Mouse (Mus musculus): ENCODE measurements around the gene Creb3l2. TPM values are rescaled to one million over a fixed set of nuclear protein-coding genes. Genes with fewer than 3 reads are reported as not detected.
"Not testable (repeated sequence)": the region's sequence is repeated elsewhere in the genome, so short reads cannot be mapped to it uniquely, and the experiment has no call there.

The Creb3l2 gene
- polyA plus RNA-seq, 1 experiment = 10.2 TPM

DNA sequence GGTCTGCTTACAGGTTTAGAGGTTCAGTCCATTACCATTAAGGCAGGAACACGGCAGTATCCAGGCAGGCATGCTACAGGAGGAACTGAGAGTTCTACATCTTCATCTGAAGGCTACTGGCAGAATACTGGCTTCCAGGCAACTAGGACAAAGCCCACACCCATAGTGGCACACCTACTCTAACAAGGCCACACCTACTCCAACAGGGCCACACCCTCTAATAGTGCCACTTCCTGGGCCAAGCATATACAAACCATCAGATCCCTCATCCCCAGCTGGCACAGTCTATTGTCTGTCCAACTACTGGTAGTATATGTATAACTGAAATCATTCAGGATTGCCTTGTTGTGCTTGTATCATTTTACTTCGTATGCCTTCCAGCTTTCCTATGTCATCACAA, 36.5 kb upstream of the Creb3l2 start:
- no peak overlapping the region for H3K9ac ChIP-seq (ENCODE audit: low read depth, poor library complexity, severe bottlenecking)
- H3K4me1 ChIP-seq (ENCODE audit: control insufficient read depth, insufficient read depth, low read length) = no peaks in the 10 kb centered on the region
- peaks cover under 1% of the 10 kb centered on the region; the same call in 1 of the 2 replicates for H3K9me3 ChIP-seq (replicated peaks; ENCODE audit: control insufficient read depth, insufficient read depth, low read length, poor library complexity, severe bottlenecking)
- H3K27me3 ChIP-seq (ENCODE audit: control insufficient read depth, insufficient read depth, low read length, poor library complexity, severe bottlenecking) = no peaks in the 10 kb centered on the region
- no peaks in the 10 kb centered on the region for H3K36me3 ChIP-seq (ENCODE audit: control insufficient read depth, insufficient read depth, low read length, poor library complexity, severe bottlenecking)
- no peak overlapping the region for H3K4me3 ChIP-seq (ENCODE audit: low read depth, low read length)
- H3K27ac ChIP-seq (ENCODE audit: insufficient read depth, low read length) = no peak overlapping the region
- TF ChIP-seq POLR2A (IDR thresholded peaks at IDR 0.05; ENCODE audit: insufficient read depth, low read length) (no peak), CTCF (IDR thresholded peaks at IDR 0.05; ENCODE audit: low read depth, low read length) (no peak), EP300 (IDR thresholded peaks at IDR 0.05; ENCODE audit: insufficient read depth, low read depth, low read length) (no peak)

DNA sequence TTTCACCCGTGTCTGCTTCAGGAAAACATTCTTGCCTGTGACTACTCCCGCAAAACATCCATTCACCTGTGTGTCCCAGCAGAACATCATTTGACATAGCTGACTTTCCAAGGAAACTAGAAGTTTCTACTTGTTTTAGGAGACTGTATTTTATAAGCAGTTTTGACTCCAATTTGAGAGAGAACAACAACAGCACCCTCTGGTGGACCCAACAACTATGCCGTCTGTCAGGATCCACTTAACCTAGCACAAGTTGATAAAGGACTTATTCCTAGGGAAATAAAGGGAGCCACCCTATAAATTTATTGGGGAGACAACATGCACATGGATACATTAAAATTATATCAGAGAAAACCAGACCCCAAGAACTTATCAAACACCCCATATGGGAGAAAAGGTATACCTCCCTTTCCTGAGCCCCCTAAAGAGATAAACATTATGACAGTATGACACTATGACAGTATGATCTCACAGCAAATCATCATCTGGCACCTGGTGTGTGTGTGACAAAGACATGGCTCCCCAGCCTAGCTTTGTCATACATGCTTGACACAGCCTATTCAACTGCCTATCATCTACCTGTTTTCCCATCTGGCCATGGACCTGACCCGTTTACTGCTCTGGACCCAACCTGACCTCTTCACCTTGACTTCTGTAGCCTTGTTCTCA, 31.9 kb upstream of the Creb3l2 start:
- H3K9me3 ChIP-seq (replicated peaks; ENCODE audit: control insufficient read depth, insufficient read depth, low read length, poor library complexity, severe bottlenecking) = peaks cover 9% of the 10 kb centered on the region
- H3K27me3 ChIP-seq (ENCODE audit: control insufficient read depth, insufficient read depth, low read length, poor library complexity, severe bottlenecking) = no peaks in the 10 kb centered on the region
- no peak overlapping the region for H3K9ac ChIP-seq (ENCODE audit: low read depth, poor library complexity, severe bottlenecking)
- TF ChIP-seq POLR2A (IDR thresholded peaks at IDR 0.05; ENCODE audit: insufficient read depth, low read length) = no peak
- TF ChIP-seq CTCF (IDR thresholded peaks at IDR 0.05; ENCODE audit: low read depth, low read length) = no peak
- TF ChIP-seq EP300 (IDR thresholded peaks at IDR 0.05; ENCODE audit: insufficient read depth, low read depth, low read length) = no peak
- no peak overlapping the region for H3K27ac ChIP-seq (ENCODE audit: insufficient read depth, low read length)
- no peaks in the 10 kb centered on the region for H3K36me3 ChIP-seq (ENCODE audit: control insufficient read depth, insufficient read depth, low read length, poor library complexity, severe bottlenecking)
- H3K4me1 ChIP-seq (ENCODE audit: control insufficient read depth, insufficient read depth, low read length) = no peaks in the 10 kb centered on the region
- H3K4me3 ChIP-seq (ENCODE audit: low read depth, low read length) = no peak overlapping the region

DNA sequence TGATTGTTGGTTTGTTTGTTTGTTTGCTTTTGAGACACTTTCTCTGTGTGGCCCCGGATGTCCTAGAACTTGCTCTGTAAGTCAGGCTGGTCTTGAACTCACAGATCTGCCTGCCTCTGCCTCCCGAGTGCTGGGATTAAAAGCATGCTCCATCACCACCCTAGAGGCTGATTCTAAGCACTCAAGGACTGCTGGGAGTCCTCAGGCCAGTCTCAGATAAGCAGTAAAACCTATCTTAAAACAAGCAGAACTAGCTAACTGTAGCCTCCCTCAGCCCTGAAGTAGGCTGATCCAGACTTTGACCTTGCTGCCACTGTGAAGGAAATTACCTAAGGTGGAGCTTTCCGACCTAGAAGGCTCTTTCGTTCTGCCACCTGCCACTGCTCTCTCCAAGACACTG, 28.3 kb upstream of the Creb3l2 start:
- Histone ChIP-seq H3K27me3 (ENCODE audit: control insufficient read depth, insufficient read depth, low read length, poor library complexity, severe bottlenecking) (no peaks in the 10 kb centered on the region), H3K9me3 (replicated peaks; ENCODE audit: control insufficient read depth, insufficient read depth, low read length, poor library complexity, severe bottlenecking) (peaks cover 9% of the 10 kb centered on the region), H3K9ac (ENCODE audit: low read depth, poor library complexity, severe bottlenecking) (no peak overlapping the region), H3K27ac (ENCODE audit: insufficient read depth, low read length) (no peak overlapping the region), H3K4me1 (ENCODE audit: control insufficient read depth, insufficient read depth, low read length) (no peaks in the 10 kb centered on the region), H3K36me3 (ENCODE audit: control insufficient read depth, insufficient read depth, low read length, poor library complexity, severe bottlenecking) (no peaks in the 10 kb centered on the region), H3K4me3 (ENCODE audit: low read depth, low read length) (no peak overlapping the region)
- TF ChIP-seq EP300 (IDR thresholded peaks at IDR 0.05; ENCODE audit: insufficient read depth, low read depth, low read length) (no peak), CTCF (IDR thresholded peaks at IDR 0.05; ENCODE audit: low read depth, low read length) (no peak), POLR2A (IDR thresholded peaks at IDR 0.05; ENCODE audit: insufficient read depth, low read length) (no peak)

DNA sequence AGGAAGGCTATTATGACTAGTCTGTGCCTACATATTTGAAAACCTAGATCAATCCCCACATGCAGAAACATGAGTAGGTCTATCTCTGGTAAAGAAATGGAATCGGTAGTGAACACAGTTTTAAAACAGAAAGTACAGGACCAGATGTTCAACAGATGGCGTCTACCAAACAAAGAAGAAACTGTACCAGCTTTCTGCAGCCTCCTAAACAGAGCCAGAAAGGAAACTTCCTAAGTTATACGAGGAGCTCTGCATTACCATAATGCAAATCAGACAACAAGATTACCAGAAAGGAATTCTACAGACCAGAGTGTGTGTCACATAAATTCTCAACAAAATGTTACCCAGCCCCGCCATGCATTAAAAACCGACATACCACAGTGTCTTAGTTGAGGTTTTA, 23.9 kb upstream of the Creb3l2 start:
- H3K9me3 ChIP-seq (replicated peaks; ENCODE audit: control insufficient read depth, insufficient read depth, low read length, poor library complexity, severe bottlenecking) = no peaks in the 10 kb centered on the region
- H3K36me3 ChIP-seq (ENCODE audit: control insufficient read depth, insufficient read depth, low read length, poor library complexity, severe bottlenecking) = no peaks in the 10 kb centered on the region
- no peak overlapping the region for H3K4me3 ChIP-seq (ENCODE audit: low read depth, low read length)
- TF ChIP-seq POLR2A (IDR thresholded peaks at IDR 0.05; ENCODE audit: insufficient read depth, low read length) (no peak), CTCF (IDR thresholded peaks at IDR 0.05; ENCODE audit: low read depth, low read length) (no peak), EP300 (IDR thresholded peaks at IDR 0.05; ENCODE audit: insufficient read depth, low read depth, low read length) (no peak)
- H3K4me1 ChIP-seq (ENCODE audit: control insufficient read depth, insufficient read depth, low read length) = no peaks in the 10 kb centered on the region
- no peak overlapping the region for H3K27ac ChIP-seq (ENCODE audit: insufficient read depth, low read length)
- no peak overlapping the region for H3K9ac ChIP-seq (ENCODE audit: low read depth, poor library complexity, severe bottlenecking)
- no peaks in the 10 kb centered on the region; the same call in 1 of the 2 replicates for H3K27me3 ChIP-seq (ENCODE audit: control insufficient read depth, insufficient read depth, low read length, poor library complexity, severe bottlenecking)

DNA sequence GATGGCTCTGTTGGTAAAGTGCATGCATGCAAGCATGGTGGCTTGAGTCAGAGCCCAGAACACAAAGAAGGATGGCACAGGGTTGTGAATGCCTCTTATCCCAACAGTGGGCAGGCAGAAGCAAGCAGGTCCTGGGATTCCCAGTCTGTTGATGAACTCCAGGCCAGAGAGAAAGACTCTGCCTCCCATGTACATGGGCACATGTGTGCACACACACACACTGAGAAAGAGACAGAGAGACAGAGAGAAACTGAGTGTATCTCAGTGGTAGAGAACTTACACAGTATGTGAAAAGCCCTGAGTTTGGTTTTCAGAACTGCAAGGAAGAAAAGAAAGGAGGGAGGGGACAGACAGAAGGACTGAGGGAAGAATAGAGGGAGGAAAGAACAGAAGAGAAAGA, 23.4 kb upstream of the Creb3l2 start:
- Histone ChIP-seq H3K27me3 (ENCODE audit: control insufficient read depth, insufficient read depth, low read length, poor library complexity, severe bottlenecking) (no peaks in the 10 kb centered on the region; the same call in 1 of the 2 replicates), H3K36me3 (ENCODE audit: control insufficient read depth, insufficient read depth, low read length, poor library complexity, severe bottlenecking) (no peaks in the 10 kb centered on the region), H3K4me3 (ENCODE audit: low read depth, low read length) (no peak overlapping the region), H3K4me1 (ENCODE audit: control insufficient read depth, insufficient read depth, low read length) (no peaks in the 10 kb centered on the region), H3K9me3 (replicated peaks; ENCODE audit: control insufficient read depth, insufficient read depth, low read length, poor library complexity, severe bottlenecking) (no peaks in the 10 kb centered on the region), H3K9ac (ENCODE audit: low read depth, poor library complexity, severe bottlenecking) (no peak overlapping the region), H3K27ac (ENCODE audit: insufficient read depth, low read length) (no peak overlapping the region)
- TF ChIP-seq CTCF (IDR thresholded peaks at IDR 0.05; ENCODE audit: low read depth, low read length) = no peak
- no peak for TF ChIP-seq EP300 (IDR thresholded peaks at IDR 0.05; ENCODE audit: insufficient read depth, low read depth, low read length)
- TF ChIP-seq POLR2A (IDR thresholded peaks at IDR 0.05; ENCODE audit: insufficient read depth, low read length) = no peak

DNA sequence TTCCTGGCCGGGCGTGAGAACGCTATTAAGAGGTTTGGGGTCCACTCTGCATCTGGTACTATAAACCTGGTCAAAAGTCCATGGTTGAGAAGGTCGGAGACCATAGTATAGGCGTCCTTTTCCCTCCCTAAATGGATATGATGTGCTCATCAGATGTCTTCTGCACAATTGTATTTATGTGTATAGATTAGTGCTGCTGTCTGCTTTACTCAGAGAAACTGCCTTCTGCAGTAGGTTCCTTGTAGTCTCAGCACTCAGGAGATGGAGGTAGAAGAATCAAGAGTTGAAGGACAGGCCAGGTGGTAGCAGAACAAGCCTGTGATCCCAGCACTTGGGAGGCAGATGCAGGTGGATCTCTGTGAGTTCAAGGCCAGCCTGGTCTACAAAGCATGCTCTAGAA, 22.6 kb upstream of the Creb3l2 start:
- Histone ChIP-seq H3K9ac (ENCODE audit: low read depth, poor library complexity, severe bottlenecking) (no peak overlapping the region), H3K27ac (ENCODE audit: insufficient read depth, low read length) (no peak overlapping the region), H3K4me3 (ENCODE audit: low read depth, low read length) (peak overlapping the region; percentile 63), H3K36me3 (ENCODE audit: control insufficient read depth, insufficient read depth, low read length, poor library complexity, severe bottlenecking) (no peaks in the 10 kb centered on the region), H3K9me3 (replicated peaks; ENCODE audit: control insufficient read depth, insufficient read depth, low read length, poor library complexity, severe bottlenecking) (no peaks in the 10 kb centered on the region), H3K27me3 (ENCODE audit: control insufficient read depth, insufficient read depth, low read length, poor library complexity, severe bottlenecking) (no peaks in the 10 kb centered on the region; the same call in 1 of the 2 replicates), H3K4me1 (ENCODE audit: control insufficient read depth, insufficient read depth, low read length) (no peaks in the 10 kb centered on the region)
- TF ChIP-seq CTCF (IDR thresholded peaks at IDR 0.05; ENCODE audit: low read depth, low read length) (no peak), POLR2A (IDR thresholded peaks at IDR 0.05; ENCODE audit: insufficient read depth, low read length) (no peak), EP300 (IDR thresholded peaks at IDR 0.05; ENCODE audit: insufficient read depth, low read depth, low read length) (no peak)

DNA sequence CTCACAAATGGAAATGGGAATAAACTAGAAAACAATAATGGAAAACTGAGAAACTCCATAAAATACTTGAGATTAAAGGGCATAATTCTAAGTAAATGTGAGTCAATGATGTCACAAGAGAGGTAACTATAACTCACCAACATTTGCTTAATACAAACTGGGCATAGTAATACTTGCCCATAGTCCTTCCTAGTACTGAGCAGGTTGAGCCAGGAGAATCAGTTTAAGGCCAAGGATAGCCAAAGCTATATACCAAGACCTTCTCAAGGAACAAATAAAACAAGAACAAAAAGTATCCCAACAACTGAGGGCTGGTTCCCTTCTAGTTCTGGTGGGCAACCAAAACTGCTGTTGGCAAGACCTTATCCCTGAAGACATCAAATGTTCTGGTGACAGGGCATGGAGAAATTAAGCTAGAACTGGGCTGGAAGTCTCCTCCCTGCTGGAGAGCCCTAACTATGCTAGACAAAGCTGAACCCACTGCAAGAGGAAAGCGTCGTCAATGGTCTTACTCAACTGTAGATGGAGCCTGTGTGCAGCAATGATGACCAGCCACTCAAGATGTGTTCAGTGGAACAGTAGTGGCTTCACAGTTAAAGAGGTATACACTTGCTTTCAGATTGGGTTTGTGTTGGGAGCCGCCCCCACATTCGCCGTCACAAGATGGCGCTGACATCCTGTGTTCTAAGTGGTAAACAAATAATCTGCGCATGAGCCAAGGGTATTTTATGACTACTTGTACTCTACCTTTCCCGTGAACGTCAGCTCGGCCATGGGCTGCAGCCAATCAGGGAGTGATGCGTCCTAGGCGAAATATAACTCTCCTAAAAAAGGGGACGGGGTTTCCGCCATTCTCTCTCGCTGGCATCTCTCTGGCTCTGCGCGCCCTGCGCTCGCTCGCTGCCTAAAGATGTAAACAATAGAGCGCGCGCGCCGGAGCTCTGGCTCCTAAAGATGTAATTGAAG, 21.9 kb upstream of the Creb3l2 start:
- H3K9ac ChIP-seq (ENCODE audit: low read depth, poor library complexity, severe bottlenecking); H3K27me3 ChIP-seq (ENCODE audit: control insufficient read depth, insufficient read depth, low read length, poor library complexity, severe bottlenecking): not testable (repeated sequence)

More for the DNA sequence above, 21.9 kb upstream of the Creb3l2 start:
- H3K4me3 ChIP-seq (ENCODE audit: low read depth, low read length) = peak overlapping the region; percentile 65
- H3K4me1 ChIP-seq (ENCODE audit: control insufficient read depth, insufficient read depth, low read length); H3K36me3 ChIP-seq (ENCODE audit: control insufficient read depth, insufficient read depth, low read length, poor library complexity, severe bottlenecking); H3K9me3 ChIP-seq (replicated peaks; ENCODE audit: control insufficient read depth, insufficient read depth, low read length, poor library complexity, severe bottlenecking); H3K27ac ChIP-seq (ENCODE audit: insufficient read depth, low read length): not testable (repeated sequence)
